Mouse (Mus musculus) forebrain, embryonic 11.5 days (tissue): Measurements from ENCODE around the gene Slc39a11. TPM values are rescaled to one million over a fixed set of nuclear protein-coding genes. Genes with fewer than 3 reads are reported as not detected.

Experiments used
- ATAC-seq: fragments of 200-750 bp; cut with Nextera tagmentation; replicated peaks from 2 replicates; pipeline ENCODE4 v1.8.0; 2017; ENCODE audit warnings: moderate TSS enrichment; ENCODE audit not compliant: low FRiP score
- DNase-seq: peaks from one replicate; pipeline ENCODE4 v3.0.0-alpha.2; 2017; ENCODE audit warnings: low spot score
- H3K27ac ChIP-seq: fragments of 300-500 bp; sonication (generic); 2 replicates; pipeline ENCODE4 v1.5.1; 2014; ENCODE audit warnings: low read depth, low read length
- H3K27me3 ChIP-seq: fragments of 300-500 bp; sonication (generic); 2 replicates; pipeline ENCODE4 v1.6.1; 2014; ENCODE audit warnings: mild to moderate bottlenecking, low read length, mixed read lengths; ENCODE audit not compliant: control insufficient read depth, insufficient read depth
- H3K36me3 ChIP-seq: fragments of 300-500 bp; sonication (generic); 2 replicates; pipeline ENCODE4 v1.6.1; 2014; ENCODE audit warnings: mild to moderate bottlenecking, low read length, moderate library complexity, mixed read lengths; ENCODE audit not compliant: control insufficient read depth, insufficient read depth
- H3K4me1 ChIP-seq: fragments of 300-500 bp; sonication (generic); replicated peaks from 2 replicates; pipeline ENCODE4 v1.6.1; 2014; ENCODE audit warnings: low read length, mixed read lengths; ENCODE audit not compliant: control insufficient read depth, insufficient read depth
- H3K4me2 ChIP-seq: fragments of 300-500 bp; sonication (generic); 2 replicates; pipeline ENCODE4 v1.6.1; 2014; ENCODE audit warnings: low read depth, mild to moderate bottlenecking, low read length, moderate library complexity, mixed read lengths; ENCODE audit not compliant: severe bottlenecking
- H3K4me3 ChIP-seq: fragments of 300-500 bp; sonication (generic); 2 replicates; pipeline ENCODE4 v1.5.1; 2014; ENCODE audit warnings: low read depth, low read length
- H3K9ac ChIP-seq: fragments of 300-500 bp; sonication (generic); 2 replicates; pipeline ENCODE4 v1.6.1; 2014; ENCODE audit warnings: low read length
- H3K9me3 ChIP-seq: fragments of 300-500 bp; sonication (generic); 2 replicates; pipeline ENCODE4 v1.6.1; 2016; ENCODE audit warnings: low read length, mixed read lengths; ENCODE audit not compliant: control insufficient read depth
- WGBS: fragments of 180-500 bp; shearing (Covaris S2); extraction: QIAGEN DNeasy Blood & Tissue Kit; methylation state at CpG from one replicate; pipeline ENCODE4 v1.1.7; 2014; 5-methylcytosine and 5-hydroxymethylcytosine counted together
- polyA plus RNA-seq: library from polyadenylated mRNA; unstranded; fragments of >200 nt; fragmentation: Nextera tagmentation; extraction: Ambion mirVana; gene quantifications from 2 replicates; pipeline ENCODE4 v1.2.1, GENCODE M21; 2014

Slc39a11 gene
- polyA plus RNA-seq, 1 experiment from 2014 or later, result 20.6 TPM

DNA sequence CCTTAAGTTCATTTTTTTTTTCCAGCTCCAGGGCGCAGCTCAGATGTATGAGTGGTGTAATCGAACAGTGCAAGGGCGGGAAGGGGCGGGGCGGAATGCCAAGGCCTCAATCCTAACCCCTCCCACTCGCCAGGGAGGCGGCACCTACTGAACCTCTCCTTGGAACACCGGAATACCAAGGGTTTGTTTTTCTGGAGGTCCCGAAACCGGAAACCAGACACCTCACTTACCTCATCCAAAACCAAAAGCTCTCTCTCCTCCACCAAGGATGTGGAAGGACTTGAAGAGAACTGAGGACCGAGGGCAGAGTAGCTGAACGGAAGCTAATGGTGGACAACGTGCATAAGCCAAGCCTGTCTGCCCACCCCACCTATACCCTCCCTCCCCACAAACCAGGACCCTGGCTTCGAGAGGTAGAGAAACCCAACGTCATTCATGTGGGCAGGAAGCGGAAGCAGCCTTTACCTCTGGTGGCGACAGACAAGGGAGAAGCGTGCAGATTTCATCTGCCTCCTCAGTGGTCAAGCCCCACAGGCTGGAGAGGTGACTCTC lies 441.3 kb downstream of the Slc39a11 start:
- H3K9ac ChIP-seq, result no peak overlapping the region
- no peak for DNase-seq
- no peak for ATAC-seq
- H3K9me3 ChIP-seq, result no peaks in the 10 kb centered on the region
- H3K4me1 ChIP-seq, result no peaks in the 10 kb centered on the region; the same call in 1 of the 2 replicates
- no peak overlapping the region for H3K4me2 ChIP-seq
- H3K36me3 ChIP-seq, result no peaks in the 10 kb centered on the region
- H3K27ac ChIP-seq, result no peak overlapping the region
- WGBS, result 72% methylated on average over 18 of the region's 18 CpGs
- H3K27me3 ChIP-seq, result peaks cover 22% of the 10 kb centered on the region
- no peak overlapping the region for H3K4me3 ChIP-seq

DNA sequence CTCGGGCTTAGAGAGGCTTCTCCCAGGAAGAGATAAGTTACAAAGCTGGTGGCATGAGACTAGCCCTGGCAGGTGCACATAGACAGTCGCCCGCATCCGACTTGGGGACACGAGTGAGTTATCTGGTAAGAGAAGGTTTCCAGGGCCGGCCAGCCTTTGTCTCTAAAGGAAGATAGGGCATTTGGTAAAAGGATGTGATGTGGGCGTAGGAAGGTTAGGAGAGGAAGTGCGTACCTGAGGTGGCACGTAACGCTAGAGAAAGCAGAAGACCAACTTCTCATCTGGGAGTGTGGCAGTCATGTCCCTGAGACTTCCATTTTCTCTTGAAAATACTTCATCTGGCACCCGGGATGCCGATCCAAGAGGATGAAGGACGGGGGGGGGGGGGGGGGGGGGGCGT lies 441.9 kb downstream of the Slc39a11 start:
- Histone ChIP-seq H3K4me3 (no peak overlapping the region), H3K9ac (no peak overlapping the region), H3K27me3 (peaks cover 22% of the 10 kb centered on the region), H3K4me1 (no peaks in the 10 kb centered on the region; the same call in 1 of the 2 replicates), H3K27ac (no peak overlapping the region), H3K4me2 (no peak overlapping the region), H3K36me3 (no peaks in the 10 kb centered on the region), H3K9me3 (no peaks in the 10 kb centered on the region)
- WGBS, result 85% methylated on average over 11 of the region's 14 CpGs
- no peak for ATAC-seq
- no peak for DNase-seq

GRCm38 (mm10) chr11:113206099-113206498 lies 443.8 kb downstream of the Slc39a11 start:
- WGBS, result 80% methylated on average over 10 of the region's 10 CpGs
- no peak overlapping the region for H3K4me2 ChIP-seq
- no peaks in the 10 kb centered on the region for H3K9me3 ChIP-seq
- H3K9ac ChIP-seq, result no peak overlapping the region
- no peak overlapping the region for H3K4me3 ChIP-seq
- no peak overlapping the region for H3K27ac ChIP-seq
- no peaks in the 10 kb centered on the region for H3K36me3 ChIP-seq
- no peaks in the 10 kb centered on the region for H3K4me1 ChIP-seq
- ATAC-seq (no peak), DNase-seq (no peak)
- peaks cover 22% of the 10 kb centered on the region for H3K27me3 ChIP-seq

DNA sequence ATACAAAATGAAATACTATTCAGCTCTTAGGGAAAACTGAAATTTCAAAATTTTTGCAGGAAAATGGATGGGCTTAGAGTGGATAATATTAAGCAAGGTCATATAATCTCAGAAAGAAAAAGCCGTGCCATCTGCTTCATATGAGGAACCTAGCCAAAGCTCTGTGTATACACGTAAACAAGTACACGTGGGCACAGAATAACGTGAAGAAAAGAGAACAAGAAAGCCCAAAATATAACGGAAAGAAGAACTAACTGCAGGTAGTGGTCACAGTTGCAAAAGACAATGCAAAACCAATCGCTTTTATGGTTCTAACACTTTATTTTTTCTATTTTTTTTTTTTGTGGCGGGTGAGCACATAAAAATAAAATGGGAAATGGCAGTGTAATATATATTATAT lies 446.9 kb downstream of the Slc39a11 start:
- H3K27me3 ChIP-seq, result peaks cover 3% of the 10 kb centered on the region; the same call in 1 of the 2 replicates
- DNase-seq, result no peak

GRCm38 (mm10) chr11:113201470-113201997 lies 448.3 kb downstream of the Slc39a11 start:
- ATAC-seq (peak; percentile 92), DNase-seq (peak; percentile 91)
- Histone ChIP-seq H3K27me3 (peaks cover 2% of the 10 kb centered on the region; the same call in 1 of the 2 replicates), H3K4me3 (peak overlapping the region; percentile 73), H3K27ac (peak overlapping the region; percentile 75; the same call in 1 of the 2 replicates), H3K9ac (peak overlapping the region; percentile 88), H3K9me3 (no peaks in the 10 kb centered on the region), H3K36me3 (no peaks in the 10 kb centered on the region), H3K4me2 (peak overlapping the region; percentile 95), H3K4me1 (peaks cover 7% of the 10 kb centered on the region; the same call in 1 of the 2 replicates)
- under 1% methylated on average over 42 of the region's 42 CpGs for WGBS

More for the DNA sequence above, 446.9 kb downstream of the Slc39a11 start:
- Histone ChIP-seq H3K4me3 (no peak overlapping the region), H3K4me2 (no peak overlapping the region), H3K27ac (no peak overlapping the region), H3K9me3 (no peaks in the 10 kb centered on the region), H3K9ac (no peak overlapping the region), H3K4me1 (peaks cover 7% of the 10 kb centered on the region; the same call in 1 of the 2 replicates), H3K36me3 (no peaks in the 10 kb centered on the region)
- WGBS, result 87% methylated on average over 7 of the region's 7 CpGs
- no peak for ATAC-seq

- H3K27me3 ChIP-seq, result no peaks in the 10 kb centered on the region; the same call in 1 of the 2 replicates
- H3K36me3 ChIP-seq, result no peaks in the 10 kb centered on the region
- WGBS, result 8% methylated on average over 15 of the region's 15 CpGs
- ATAC-seq, result 0 out of 2 replicates have a peak, but pooled peaks have one; percentile 17
- H3K9me3 ChIP-seq, result no peaks in the 10 kb centered on the region
- peaks cover 7% of the 10 kb centered on the region; the same call in 1 of the 2 replicates for H3K4me1 ChIP-seq
- no peak for DNase-seq
- peak overlapping the region; percentile 95 for H3K4me2 ChIP-seq
- H3K4me3 ChIP-seq, result peak overlapping the region; percentile 73
- H3K9ac ChIP-seq, result peak overlapping the region; percentile 88
- no peak overlapping the region for H3K27ac ChIP-seq
Measured at GRCm38 (mm10) chr11:113200901-113201300, 449.0 kb downstream of the Slc39a11 start.

DNA sequence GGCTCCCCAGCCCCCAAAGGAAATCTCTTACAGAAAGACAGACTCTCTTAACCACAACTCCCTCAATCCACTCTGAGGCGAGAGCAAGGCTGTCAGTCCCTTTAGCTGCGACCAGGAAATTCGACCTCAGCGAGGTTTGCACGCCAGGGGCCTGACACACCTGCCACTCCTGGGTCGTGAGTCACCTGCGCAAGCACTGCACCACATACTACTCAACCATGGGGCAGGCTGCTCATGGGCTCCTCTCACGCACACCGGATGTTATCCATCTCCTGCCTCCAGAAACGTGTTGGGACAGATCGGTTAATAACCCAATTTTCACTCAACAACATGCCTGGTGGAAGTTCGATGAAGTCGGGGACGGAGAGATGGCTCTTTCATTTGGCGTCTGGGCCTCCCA lies 451.3 kb downstream of the Slc39a11 start:
- ATAC-seq (no peak), DNase-seq (no peak)
- Histone ChIP-seq H3K4me2 (no peak overlapping the region), H3K36me3 (no peaks in the 10 kb centered on the region), H3K27me3 (no peaks in the 10 kb centered on the region; the same call in 1 of the 2 replicates), H3K4me3 (no peak overlapping the region), H3K9me3 (no peaks in the 10 kb centered on the region), H3K27ac (no peak overlapping the region), H3K4me1 (peaks cover 7% of the 10 kb centered on the region; the same call in 1 of the 2 replicates), H3K9ac (no peak overlapping the region)
- 83% methylated on average over 15 of the region's 15 CpGs for WGBS

DNA sequence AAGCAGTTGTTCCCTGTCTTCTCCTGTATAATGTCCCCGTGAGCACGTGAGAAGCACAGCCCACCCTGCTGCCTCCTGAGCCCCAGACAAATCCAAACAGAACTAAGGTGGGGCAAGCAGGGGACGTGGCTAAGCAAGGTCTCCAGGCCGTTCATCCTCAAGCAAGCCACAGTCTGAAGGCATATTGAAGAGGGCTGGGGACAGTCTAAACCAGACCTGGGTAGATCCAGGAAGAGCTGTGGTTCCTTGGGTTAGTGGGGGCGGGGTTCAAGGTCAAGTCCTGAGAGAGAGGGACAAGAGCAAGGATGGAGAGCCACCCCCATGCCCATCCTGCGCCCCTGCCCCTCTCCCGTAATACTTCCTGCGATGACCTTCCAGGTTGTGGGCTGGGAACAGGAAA lies 452.3 kb downstream of the Slc39a11 start:
- no peaks in the 10 kb centered on the region for H3K36me3 ChIP-seq
- no peak overlapping the region for H3K4me3 ChIP-seq
- H3K27me3 ChIP-seq, result no peaks in the 10 kb centered on the region; the same call in 1 of the 2 replicates
- 92% methylated on average over 8 of the region's 8 CpGs for WGBS
- H3K9ac ChIP-seq, result no peak overlapping the region
- H3K9me3 ChIP-seq, result no peaks in the 10 kb centered on the region
- no peak overlapping the region for H3K4me2 ChIP-seq
- no peak for ATAC-seq
- no peak overlapping the region for H3K27ac ChIP-seq
- DNase-seq, result no peak
- peaks cover 7% of the 10 kb centered on the region; the same call in 1 of the 2 replicates for H3K4me1 ChIP-seq
